Mouse (Mus musculus) midbrain, embryonic 13.5 days (tissue): ENCODE results near the gene Efcab5. TPM values are rescaled to one million over a fixed set of nuclear protein-coding genes. Genes with fewer than 3 reads are reported as not detected.
A peak's percentile ranks its signal among the peaks of the same experiment; 100 is the strongest.

Experiments used
- ATAC-seq: fragments of 200-750 bp; cut with Nextera tagmentation; 2 replicates; pipeline ENCODE4 v1.8.0; 2017; ENCODE audit warnings: mild to moderate bottlenecking, moderate TSS enrichment, moderate library complexity
- H3K27ac ChIP-seq: fragments of 300-500 bp; sonication (generic); 2 replicates; pipeline ENCODE4 v1.5.1; 2015; ENCODE audit warnings: inconsistent platforms, mild to moderate bottlenecking, moderate library complexity
- H3K27me3 ChIP-seq: fragments of 300-500 bp; sonication (generic); 2 replicates; pipeline ENCODE4 v1.6.1; 2015; ENCODE audit warnings: mild to moderate bottlenecking, inconsistent platforms
- H3K36me3 ChIP-seq: fragments of 300-500 bp; sonication (generic); 2 replicates; pipeline ENCODE4 v1.6.1; 2015; ENCODE audit warnings: mild to moderate bottlenecking, inconsistent platforms
- H3K4me1 ChIP-seq: fragments of 300-500 bp; sonication (generic); replicated peaks from 2 replicates; pipeline ENCODE4 v1.6.1; 2015; ENCODE audit warnings: inconsistent platforms
- H3K4me2 ChIP-seq: fragments of 300-500 bp; sonication (generic); replicated peaks from 2 replicates; pipeline ENCODE4 v1.6.1; 2015; ENCODE audit warnings: moderate library complexity, mild to moderate bottlenecking, inconsistent platforms
- H3K4me3 ChIP-seq: fragments of 300-500 bp; sonication (generic); replicated peaks from 2 replicates; pipeline ENCODE4 v1.5.1; 2015; ENCODE audit warnings: mild to moderate bottlenecking, inconsistent platforms
- H3K9ac ChIP-seq: fragments of 300-500 bp; sonication (generic); replicated peaks from 2 replicates; pipeline ENCODE4 v1.6.1; 2015; ENCODE audit warnings: mild to moderate bottlenecking, inconsistent platforms
- H3K9me3 ChIP-seq: fragments of 300-500 bp; sonication (generic); 2 replicates; pipeline ENCODE4 v1.6.1; 2016; ENCODE audit warnings: mild to moderate bottlenecking, inconsistent platforms
- WGBS: fragments of 180-500 bp; shearing (Covaris S2); methylation state at CpG from one replicate; pipeline ENCODE4 v1.1.7; 2015; 5-methylcytosine and 5-hydroxymethylcytosine counted together
- polyA plus RNA-seq: library from polyadenylated mRNA; unstranded; fragments of >200 nt; fragmentation: Nextera tagmentation; extraction: Ambion mirVana; gene quantifications from 2 replicates; pipeline ENCODE4 v1.2.1, GENCODE M21; 2015

Efcab5 gene
- polyA plus RNA-seq, 1 experiment from 2014 or later = 0.73 TPM

- H3K4me2 ChIP-seq = no peak overlapping the region
- no peaks in the 10 kb centered on the region for H3K9me3 ChIP-seq
- H3K4me3 ChIP-seq = no peak overlapping the region
- peaks cover 34% of the 10 kb centered on the region for H3K27me3 ChIP-seq
- H3K4me1 ChIP-seq = peaks cover 11% of the 10 kb centered on the region
- H3K9ac ChIP-seq = no peak overlapping the region
- 44% methylated on average over 4 of the region's 4 CpGs for WGBS
- no peak overlapping the region for H3K27ac ChIP-seq
- no peaks in the 10 kb centered on the region for H3K36me3 ChIP-seq
- no peak for ATAC-seq
These were observed 7.7 kb upstream of the Efcab5 start for GRCm38 (mm10) chr11:77196181-77197143.

- WGBS = 68% methylated on average over 11 of the region's 11 CpGs
- no peak overlapping the region for H3K4me3 ChIP-seq
- ATAC-seq = no peak
These were observed 6.8 kb upstream of the Efcab5 start for GRCm38 (mm10) chr11:77195360-77196109.

GRCm38 (mm10) chr11:77194762-77195161 is 6.0 kb upstream of the Efcab5 start:
- peaks cover 11% of the 10 kb centered on the region for H3K4me1 ChIP-seq
- H3K36me3 ChIP-seq = no peaks in the 10 kb centered on the region
- no peak for ATAC-seq
- 56% methylated on average over 1 of the region's 1 CpGs for WGBS
- no peaks in the 10 kb centered on the region for H3K9me3 ChIP-seq
- peaks cover 40% of the 10 kb centered on the region for H3K27me3 ChIP-seq
- no peak overlapping the region for H3K9ac ChIP-seq
- H3K4me3 ChIP-seq = no peak overlapping the region
- no peak overlapping the region for H3K4me2 ChIP-seq
- no peak overlapping the region for H3K27ac ChIP-seq

More at GRCm38 (mm10) chr11:77195360-77196109, 6.8 kb upstream of the Efcab5 start:
- Histone ChIP-seq H3K4me1 (peaks cover 11% of the 10 kb centered on the region), H3K27me3 (peaks cover 35% of the 10 kb centered on the region), H3K4me2 (no peak overlapping the region), H3K9me3 (no peaks in the 10 kb centered on the region), H3K36me3 (no peaks in the 10 kb centered on the region), H3K9ac (no peak overlapping the region), H3K27ac (no peak overlapping the region)

GRCm38 (mm10) chr11:77193941-77194553 is 5.3 kb upstream of the Efcab5 start:
- peaks cover 11% of the 10 kb centered on the region for H3K4me1 ChIP-seq
- H3K36me3 ChIP-seq = no peaks in the 10 kb centered on the region
- H3K27me3 ChIP-seq = peaks cover 46% of the 10 kb centered on the region
- WGBS = 10% methylated on average over 6 of the region's 6 CpGs
- 0 out of 2 replicates have a peak overlapping the region, but pooled peaks have one; percentile 10 for H3K4me2 ChIP-seq
- no peak overlapping the region for H3K4me3 ChIP-seq
- no peaks in the 10 kb centered on the region for H3K9me3 ChIP-seq
- H3K27ac ChIP-seq = no peak overlapping the region
- H3K9ac ChIP-seq = no peak overlapping the region
- ATAC-seq = peak; percentile 50; the same call in 1 of the 2 replicates

- ATAC-seq = no peak
- 38% methylated on average over 5 of the region's 5 CpGs for WGBS
- H3K9ac ChIP-seq = no peak overlapping the region
These were observed 4.6 kb upstream of the Efcab5 start for GRCm38 (mm10) chr11:77193410-77193809.

GRCm38 (mm10) chr11:77184926-77185325 is 3.8 kb downstream of the Efcab5 start:
- no peak overlapping the region for H3K4me2 ChIP-seq
- no peak overlapping the region for H3K9ac ChIP-seq
- no peak overlapping the region for H3K27ac ChIP-seq
- H3K4me1 ChIP-seq = peaks cover 9% of the 10 kb centered on the region
- no peak overlapping the region for H3K4me3 ChIP-seq
- no peaks in the 10 kb centered on the region for H3K36me3 ChIP-seq
- peaks cover 20% of the 10 kb centered on the region for H3K27me3 ChIP-seq
- 84% methylated on average over 2 of the region's 2 CpGs for WGBS
- H3K9me3 ChIP-seq = no peaks in the 10 kb centered on the region
- no peak for ATAC-seq

More at GRCm38 (mm10) chr11:77193410-77193809, 4.6 kb upstream of the Efcab5 start:
- Histone ChIP-seq H3K9me3 (no peaks in the 10 kb centered on the region), H3K4me1 (peaks cover 11% of the 10 kb centered on the region), H3K4me2 (0 out of 2 replicates have a peak overlapping the region, but pooled peaks have one; percentile 10), H3K36me3 (no peaks in the 10 kb centered on the region), H3K4me3 (no peak overlapping the region), H3K27ac (no peak overlapping the region), H3K27me3 (peaks cover 52% of the 10 kb centered on the region)

GRCm38 (mm10) chr11:77182616-77183015 is 6.2 kb downstream of the Efcab5 start:
- WGBS = 20% methylated on average over 2 of the region's 2 CpGs

GRCm38 (mm10) chr11:77182041-77182440 is 6.7 kb downstream of the Efcab5 start:
- peaks cover 11% of the 10 kb centered on the region; the same call in 1 of the 2 replicates for H3K27me3 ChIP-seq
- no peak overlapping the region for H3K27ac ChIP-seq
- peaks cover 9% of the 10 kb centered on the region for H3K4me1 ChIP-seq
- H3K9ac ChIP-seq = no peak overlapping the region
- no peak overlapping the region for H3K4me2 ChIP-seq
- no peaks in the 10 kb centered on the region for H3K9me3 ChIP-seq
- no peak for ATAC-seq
- no peak overlapping the region for H3K4me3 ChIP-seq
- 78% methylated on average over 2 of the region's 2 CpGs for WGBS
- no peaks in the 10 kb centered on the region for H3K36me3 ChIP-seq

More at GRCm38 (mm10) chr11:77182616-77183015, 6.2 kb downstream of the Efcab5 start:
- H3K4me1 ChIP-seq = peaks cover 9% of the 10 kb centered on the region
- no peak overlapping the region for H3K9ac ChIP-seq
- H3K4me2 ChIP-seq = no peak overlapping the region
- no peaks in the 10 kb centered on the region for H3K9me3 ChIP-seq
- no peak overlapping the region for H3K27ac ChIP-seq
- H3K27me3 ChIP-seq = peaks cover 11% of the 10 kb centered on the region; the same call in 1 of the 2 replicates
- no peak overlapping the region for H3K4me3 ChIP-seq
- ATAC-seq = no peak
- H3K36me3 ChIP-seq = no peaks in the 10 kb centered on the region

GRCm38 (mm10) chr11:77181528-77181927 is 7.2 kb downstream of the Efcab5 start:
- peaks cover 11% of the 10 kb centered on the region; the same call in 1 of the 2 replicates for H3K27me3 ChIP-seq
- no peak for ATAC-seq
- no peak overlapping the region for H3K4me3 ChIP-seq
- no peak overlapping the region for H3K9ac ChIP-seq
- H3K4me2 ChIP-seq = no peak overlapping the region
- no peaks in the 10 kb centered on the region for H3K36me3 ChIP-seq
- no peaks in the 10 kb centered on the region; the same call in 1 of the 2 replicates for H3K9me3 ChIP-seq
- no peak overlapping the region for H3K27ac ChIP-seq
- WGBS = 87% methylated on average over 5 of the region's 5 CpGs
- H3K4me1 ChIP-seq = peaks cover 9% of the 10 kb centered on the region

- no peak overlapping the region for H3K4me2 ChIP-seq
- no peak overlapping the region for H3K4me3 ChIP-seq
- WGBS = 55% methylated on average over 4 of the region's 4 CpGs
- peaks cover 11% of the 10 kb centered on the region; the same call in 1 of the 2 replicates for H3K27me3 ChIP-seq
- H3K36me3 ChIP-seq = no peaks in the 10 kb centered on the region
- no peak overlapping the region for H3K27ac ChIP-seq
- H3K4me1 ChIP-seq = peaks cover 9% of the 10 kb centered on the region
- no peaks in the 10 kb centered on the region; the same call in 1 of the 2 replicates for H3K9me3 ChIP-seq
- ATAC-seq = no peak
- H3K9ac ChIP-seq = no peak overlapping the region
These were observed 7.9 kb downstream of the Efcab5 start for GRCm38 (mm10) chr11:77180886-77181285.

GRCm38 (mm10) chr11:77179771-77180170 is 9.0 kb downstream of the Efcab5 start:
- no peak overlapping the region for H3K4me2 ChIP-seq
- no peaks in the 10 kb centered on the region; the same call in 1 of the 2 replicates for H3K9me3 ChIP-seq
- H3K27me3 ChIP-seq = peaks cover 9% of the 10 kb centered on the region; the same call in 1 of the 2 replicates
- no peaks in the 10 kb centered on the region for H3K36me3 ChIP-seq
- no peak overlapping the region for H3K27ac ChIP-seq
- peaks cover 9% of the 10 kb centered on the region for H3K4me1 ChIP-seq
- H3K4me3 ChIP-seq = no peak overlapping the region
- no peak for ATAC-seq
- H3K9ac ChIP-seq = no peak overlapping the region
- WGBS = 91% methylated on average over 3 of the region's 3 CpGs
